Mouse (Mus musculus): ENCODE results near the gene Sema5a.

DNA sequence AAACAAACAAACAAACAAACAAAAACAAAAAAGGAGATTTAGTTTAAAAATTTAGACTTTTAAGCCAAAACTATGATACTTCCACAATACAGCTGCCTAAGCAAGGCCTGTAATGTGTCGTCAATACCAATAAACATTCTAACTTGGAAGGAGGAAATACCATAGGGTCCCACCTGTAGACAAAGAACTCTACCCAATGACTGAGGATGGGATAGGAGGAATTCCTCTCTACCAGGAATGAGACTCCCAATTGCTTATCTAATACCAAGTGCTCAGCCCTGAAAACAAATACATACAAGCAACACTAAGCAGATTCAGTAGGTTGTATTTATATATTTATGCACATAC lies 474.3 kb downstream of the Sema5a start:
- TF ChIP-seq TAL1 (IDR thresholded peaks at IDR 0.05; ENCODE audit: low read length) (no peak), GATA1 (IDR thresholded peaks at IDR 0.05; ENCODE audit: low read length) (no peak)
